Mouse (Mus musculus): ENCODE data around the gene Vipr1. TPM values are rescaled to one million over a fixed set of nuclear protein-coding genes. Genes with fewer than 3 reads are reported as not detected.

Vipr1 gene
- polyA plus RNA-seq, 1 experiment, result 8.0 TPM

GRCm38 (mm10) chr9:121672311-121672710 is 29.8 kb downstream of the Vipr1 start:
- Histone ChIP-seq H3K36me3 (ENCODE audit: control insufficient read depth, insufficient read depth, low read length) (no peaks in the 10 kb centered on the region), H3K4me3 (ENCODE audit: extremely low read depth, insufficient read depth, insufficient read length) (no peak overlapping the region), H3K4me1 (ENCODE audit: control insufficient read depth, insufficient read depth, insufficient read length) (peaks cover 31% of the 10 kb centered on the region), H3K27me3 (ENCODE audit: control insufficient read depth, insufficient read depth, low read length) (no peaks in the 10 kb centered on the region), H3K27ac (ENCODE audit: insufficient read depth, low read length) (no peak overlapping the region)
- 53% methylated on average over 5 of the region's 5 CpGs for WGBS
- DNase-seq (ENCODE audit: low read depth in 1 of 2, low spot score in 2 of 2), result no peak
- TF ChIP-seq CTCF (IDR thresholded peaks at IDR 0.05; ENCODE audit: extremely low read depth, insufficient read depth, insufficient read length, insufficient replicate concordance) (no peak), POLR2A (IDR thresholded peaks at IDR 0.05; ENCODE audit: low read depth, low read length) (no peak)

DNA sequence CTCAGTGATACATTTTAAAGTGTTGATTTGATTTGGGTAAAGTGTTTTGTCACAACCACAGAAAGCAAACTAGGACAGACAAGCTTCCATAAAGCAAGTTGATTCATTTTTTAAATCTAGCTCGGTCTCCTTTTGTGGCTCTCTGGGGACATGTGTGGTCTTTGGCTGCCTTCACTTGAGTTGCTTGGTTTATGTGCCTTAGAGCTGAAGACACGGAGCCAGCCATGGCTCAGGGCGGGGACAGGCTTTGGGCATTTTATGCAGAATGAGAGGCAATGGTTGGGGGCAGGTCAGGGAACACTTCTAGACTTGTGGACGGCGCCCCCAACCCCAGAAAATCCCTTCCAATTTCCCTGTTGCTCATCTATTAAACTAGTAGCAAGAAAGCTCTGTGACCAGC is 31.2 kb downstream of the Vipr1 start:
- 44% methylated on average over 5 of the region's 5 CpGs for WGBS
- no peak overlapping the region for H3K4me3 ChIP-seq (ENCODE audit: extremely low read depth, insufficient read depth, insufficient read length)
- H3K27me3 ChIP-seq (ENCODE audit: control insufficient read depth, insufficient read depth, low read length), result no peaks in the 10 kb centered on the region
- TF ChIP-seq CTCF (IDR thresholded peaks at IDR 0.05; ENCODE audit: extremely low read depth, insufficient read depth, insufficient read length, insufficient replicate concordance), result no peak
- TF ChIP-seq POLR2A (IDR thresholded peaks at IDR 0.05; ENCODE audit: low read depth, low read length), result no peak
- H3K27ac ChIP-seq (ENCODE audit: insufficient read depth, low read length), result peak overlapping the region; percentile 26; the same call in 1 of the 2 replicates
- no peaks in the 10 kb centered on the region for H3K36me3 ChIP-seq (ENCODE audit: control insufficient read depth, insufficient read depth, low read length)
- H3K4me1 ChIP-seq (ENCODE audit: control insufficient read depth, insufficient read depth, insufficient read length), result peaks cover 40% of the 10 kb centered on the region
- DNase-seq (ENCODE audit: low read depth in 1 of 2, low spot score in 2 of 2), result no peak

GRCm38 (mm10) chr9:121675011-121675410 is 32.5 kb downstream of the Vipr1 start:
- no peaks in the 10 kb centered on the region for H3K27me3 ChIP-seq (ENCODE audit: control insufficient read depth, insufficient read depth, low read length)
- peaks cover 41% of the 10 kb centered on the region; the same call in 1 of the 2 replicates for H3K4me1 ChIP-seq (ENCODE audit: control insufficient read depth, insufficient read depth, insufficient read length)
- peak; percentile 77 to 92 for DNase-seq (ENCODE audit: low read depth in 1 of 2, low spot score in 2 of 2)
- TF ChIP-seq CTCF (IDR thresholded peaks at IDR 0.05; ENCODE audit: extremely low read depth, insufficient read depth, insufficient read length, insufficient replicate concordance), result no peak
- TF ChIP-seq POLR2A (IDR thresholded peaks at IDR 0.05; ENCODE audit: low read depth, low read length), result peak; percentile 51; the same call in 1 of the 2 replicates
- H3K4me3 ChIP-seq (ENCODE audit: extremely low read depth, insufficient read depth, insufficient read length), result peak overlapping the region; percentile 55
- 12% methylated on average over 9 of the region's 9 CpGs for WGBS
- H3K27ac ChIP-seq (ENCODE audit: insufficient read depth, low read length), result peak overlapping the region; percentile 84
- no peaks in the 10 kb centered on the region for H3K36me3 ChIP-seq (ENCODE audit: control insufficient read depth, insufficient read depth, low read length)

DNA sequence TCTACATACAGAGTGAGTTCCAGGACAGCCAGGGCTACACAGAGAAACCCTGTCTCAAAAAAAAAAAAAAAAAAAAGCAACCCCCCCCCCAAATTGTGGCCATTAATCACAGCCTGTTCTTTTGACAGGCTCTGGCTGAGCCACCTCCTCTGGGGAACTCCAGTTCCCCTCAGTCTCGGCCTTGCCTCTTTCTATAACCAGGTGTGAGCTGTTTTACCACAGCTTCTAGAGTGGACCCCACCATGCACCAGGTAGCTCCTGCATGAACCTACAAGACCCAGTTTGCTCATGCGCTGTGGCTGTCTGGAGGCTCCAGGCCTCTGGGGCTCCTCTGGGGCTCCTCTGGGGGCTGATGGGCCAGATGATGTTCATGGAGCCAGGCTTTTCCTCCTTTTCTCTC is 33.0 kb downstream of the Vipr1 start:
- Histone ChIP-seq H3K27me3 (ENCODE audit: control insufficient read depth, insufficient read depth, low read length) (no peaks in the 10 kb centered on the region), H3K27ac (ENCODE audit: insufficient read depth, low read length) (peak overlapping the region; percentile 84), H3K36me3 (ENCODE audit: control insufficient read depth, insufficient read depth, low read length) (no peaks in the 10 kb centered on the region), H3K4me3 (ENCODE audit: extremely low read depth, insufficient read depth, insufficient read length) (peak overlapping the region; percentile 55), H3K4me1 (ENCODE audit: control insufficient read depth, insufficient read depth, insufficient read length) (peaks cover 41% of the 10 kb centered on the region; the same call in 1 of the 2 replicates)
- DNase-seq (ENCODE audit: low read depth in 1 of 2, low spot score in 2 of 2), result no peak
- 31% methylated on average over 2 of the region's 2 CpGs for WGBS
- TF ChIP-seq POLR2A (IDR thresholded peaks at IDR 0.05; ENCODE audit: low read depth, low read length) (no peak), CTCF (IDR thresholded peaks at IDR 0.05; ENCODE audit: extremely low read depth, insufficient read depth, insufficient read length, insufficient replicate concordance) (no peak)

GRCm38 (mm10) chr9:121677069-121677468 is 34.6 kb downstream of the Vipr1 start:
- TF ChIP-seq POLR2A (IDR thresholded peaks at IDR 0.05; ENCODE audit: low read depth, low read length) (no peak), CTCF (IDR thresholded peaks at IDR 0.05; ENCODE audit: extremely low read depth, insufficient read depth, insufficient read length, insufficient replicate concordance) (no peak)
- Histone ChIP-seq H3K27me3 (ENCODE audit: control insufficient read depth, insufficient read depth, low read length) (no peaks in the 10 kb centered on the region), H3K4me1 (ENCODE audit: control insufficient read depth, insufficient read depth, insufficient read length) (peaks cover 50% of the 10 kb centered on the region; the same call in 1 of the 2 replicates), H3K4me3 (ENCODE audit: extremely low read depth, insufficient read depth, insufficient read length) (no peak overlapping the region; the same call in 1 of the 2 replicates), H3K27ac (ENCODE audit: insufficient read depth, low read length) (peak overlapping the region; percentile 80), H3K36me3 (ENCODE audit: control insufficient read depth, insufficient read depth, low read length) (no peaks in the 10 kb centered on the region)
- WGBS, result 12% methylated on average over 4 of the region's 4 CpGs
- DNase-seq (ENCODE audit: low read depth in 1 of 2, low spot score in 2 of 2), result no peak

- TF ChIP-seq CTCF (IDR thresholded peaks at IDR 0.05; ENCODE audit: extremely low read depth, insufficient read depth, insufficient read length, insufficient replicate concordance) (no peak), POLR2A (IDR thresholded peaks at IDR 0.05; ENCODE audit: low read depth, low read length) (no peak)
- no peak for DNase-seq (ENCODE audit: low read depth in 1 of 2, low spot score in 2 of 2)
- no peaks in the 10 kb centered on the region for H3K36me3 ChIP-seq (ENCODE audit: control insufficient read depth, insufficient read depth, low read length)
- WGBS, result 39% methylated on average over 8 of the region's 8 CpGs
- no peaks in the 10 kb centered on the region for H3K27me3 ChIP-seq (ENCODE audit: control insufficient read depth, insufficient read depth, low read length)
- peaks cover 52% of the 10 kb centered on the region; the same call in 1 of the 2 replicates for H3K4me1 ChIP-seq (ENCODE audit: control insufficient read depth, insufficient read depth, insufficient read length)
- peak overlapping the region; percentile 80 for H3K27ac ChIP-seq (ENCODE audit: insufficient read depth, low read length)
- no peak overlapping the region for H3K4me3 ChIP-seq (ENCODE audit: extremely low read depth, insufficient read depth, insufficient read length)
These were observed 35.0 kb downstream of the Vipr1 start for GRCm38 (mm10) chr9:121677476-121677875.

DNA sequence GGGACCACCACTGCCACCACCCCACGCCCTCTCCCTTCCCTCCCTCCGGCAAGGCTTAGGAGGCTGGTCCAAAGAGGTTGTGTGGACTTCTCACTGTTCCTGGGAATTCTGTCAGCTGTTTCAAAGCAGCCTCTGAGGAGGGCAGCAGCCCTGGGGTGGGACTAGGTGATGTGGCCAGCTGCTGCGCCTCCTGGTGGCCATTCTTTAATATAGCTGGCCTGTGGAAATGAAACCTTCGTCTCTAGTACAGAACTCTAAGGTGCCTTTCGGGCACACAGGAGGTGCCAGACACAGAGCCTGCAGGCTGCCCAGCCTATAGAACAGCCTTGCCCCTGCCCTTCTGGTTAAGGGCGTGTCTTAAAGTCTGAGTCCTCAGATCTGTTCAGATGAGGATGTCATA is 37.0 kb downstream of the Vipr1 start:
- 25% methylated on average over 6 of the region's 6 CpGs for WGBS
- Histone ChIP-seq H3K4me3 (ENCODE audit: extremely low read depth, insufficient read depth, insufficient read length) (no peak overlapping the region), H3K4me1 (ENCODE audit: control insufficient read depth, insufficient read depth, insufficient read length) (peaks cover 41% of the 10 kb centered on the region; the same call in 1 of the 2 replicates), H3K27ac (ENCODE audit: insufficient read depth, low read length) (no peak overlapping the region), H3K36me3 (ENCODE audit: control insufficient read depth, insufficient read depth, low read length) (peaks cover under 1% of the 10 kb centered on the region; the same call in 1 of the 2 replicates), H3K27me3 (ENCODE audit: control insufficient read depth, insufficient read depth, low read length) (no peaks in the 10 kb centered on the region)
- TF ChIP-seq POLR2A (IDR thresholded peaks at IDR 0.05; ENCODE audit: low read depth, low read length), result no peak
- peak; percentile 75; the same call in 1 of the 2 replicates for TF ChIP-seq CTCF (IDR thresholded peaks at IDR 0.05; ENCODE audit: extremely low read depth, insufficient read depth, insufficient read length, insufficient replicate concordance)
- DNase-seq (ENCODE audit: low read depth in 1 of 2, low spot score in 2 of 2), result peak in 1 of 2 experiments; percentile 40

All from spleen, adult 2 months (tissue).